Mouse (Mus musculus) myocyte (in vitro differentiated cells): ENCODE measurements at regions not wholly inside any gene's neighbourhood (a gene's known extent, or its start where the extent isn't known, plus 50 kb on each side); places are given as distances from the start of the nearest gene placed in this dataset.

Experiments
- POLR2A ChIP-seq: IDR thresholded peaks from one replicate; pipeline ENCODE4 v1.6.1; 2011; ENCODE audit warnings: low read depth, mild to moderate bottlenecking, control low read depth, moderate library complexity; ENCODE audit not compliant: insufficient read length
- POLR2AphosphoS2 ChIP-seq: IDR thresholded peaks from one replicate; pipeline ENCODE4 v1.6.1; 2011; ENCODE audit warnings: low read depth, control low read depth; ENCODE audit not compliant: insufficient read length

DNA sequence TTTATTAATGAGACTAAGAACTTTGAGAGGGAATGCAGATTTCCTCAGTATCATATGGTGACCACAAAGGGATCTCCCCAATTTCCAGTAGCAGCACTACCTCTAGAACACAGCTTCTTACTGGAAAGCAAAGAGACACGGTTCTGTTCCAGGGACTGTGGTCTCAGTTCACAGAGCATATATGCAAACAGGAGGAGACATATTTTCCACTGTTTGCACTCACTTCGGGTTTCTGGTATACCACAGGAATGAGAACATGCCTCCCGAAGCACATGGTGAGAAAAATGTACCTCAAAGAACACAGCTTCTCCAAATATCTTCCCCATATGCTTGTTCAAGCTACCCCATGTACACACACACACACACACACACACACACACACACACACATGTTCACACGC lies 224.1 kb upstream of the Gm9747 start:
- TF ChIP-seq POLR2A (no peak), POLR2AphosphoS2 (no peak)
